Mouse (Mus musculus): ENCODE measurements at regions not wholly inside any gene's neighbourhood (a gene's known extent, or its start where the extent isn't known, plus 50 kb on each side); places are given as distances from the start of the nearest gene placed in this dataset.

GRCm38 (mm10) chr8:10869866-10870265 lies 138.4 kb downstream of the Irs2 start:
- DNase-seq (ENCODE audit: low read depth, low spot score): no peak

- DNase-seq (ENCODE audit: low read depth, low spot score): no peak
Measured at GRCm38 (mm10) chr8:10866696-10867395, 141.4 kb downstream of the Irs2 start.

- DNase-seq (ENCODE audit: low read depth, low spot score): no peak
Measured at GRCm38 (mm10) chr8:10865941-10866513, 142.2 kb downstream of the Irs2 start.

- no peak for DNase-seq (ENCODE audit: low read depth, low spot score)
Measured at GRCm38 (mm10) chr8:10865415-10865821, 142.8 kb downstream of the Irs2 start.

- DNase-seq (ENCODE audit: low read depth, low spot score): no peak
Measured at GRCm38 (mm10) chr8:10862442-10862841, 145.8 kb downstream of the Irs2 start.

- DNase-seq (ENCODE audit: low read depth, low spot score): no peak
Measured at GRCm38 (mm10) chr8:10860810-10861209, 147.4 kb downstream of the Irs2 start.

GRCm38 (mm10) chr8:10857874-10858273 lies 150.4 kb downstream of the Irs2 start:
- no peak for DNase-seq (ENCODE audit: low read depth, low spot score)

GRCm38 (mm10) chr8:10856996-10857720 lies 151.1 kb downstream of the Irs2 start:
- no peak for DNase-seq (ENCODE audit: low read depth, low spot score)

GRCm38 (mm10) chr8:10855696-10856095 lies 152.6 kb downstream of the Irs2 start:
- no peak for DNase-seq (ENCODE audit: low read depth, low spot score)

- DNase-seq (ENCODE audit: low read depth, low spot score): no peak
Measured at GRCm38 (mm10) chr8:10855131-10855530, 153.1 kb downstream of the Irs2 start.

- no peak for DNase-seq (ENCODE audit: low read depth, low spot score)
Measured at GRCm38 (mm10) chr8:10854600-10854999, 153.7 kb downstream of the Irs2 start.

GRCm38 (mm10) chr8:10853901-10854300 lies 154.4 kb downstream of the Irs2 start:
- DNase-seq (ENCODE audit: low read depth, low spot score): no peak

- no peak for DNase-seq (ENCODE audit: low read depth, low spot score)
Measured at GRCm38 (mm10) chr8:10849916-10850315, 158.3 kb downstream of the Irs2 start.

GRCm38 (mm10) chr8:10845607-10846006 lies 162.7 kb downstream of the Irs2 start:
- DNase-seq (ENCODE audit: low read depth, low spot score): no peak

GRCm38 (mm10) chr8:10840853-10841531 lies 167.3 kb downstream of the Irs2 start:
- DNase-seq (ENCODE audit: low read depth, low spot score): no peak

GRCm38 (mm10) chr8:10840044-10840443 lies 168.2 kb downstream of the Irs2 start:
- DNase-seq (ENCODE audit: low read depth, low spot score): no peak

GRCm38 (mm10) chr8:10835054-10835453 lies 173.2 kb downstream of the Irs2 start:
- no peak for DNase-seq (ENCODE audit: low read depth, low spot score)

GRCm38 (mm10) chr8:10831864-10832263 lies 176.4 kb downstream of the Irs2 start:
- DNase-seq (ENCODE audit: low read depth, low spot score): no peak

GRCm38 (mm10) chr8:10831277-10831676 lies 177.0 kb downstream of the Irs2 start:
- no peak for DNase-seq (ENCODE audit: low read depth, low spot score)

- no peak for DNase-seq (ENCODE audit: low read depth, low spot score)
Measured at GRCm38 (mm10) chr8:10830835-10831234, 177.4 kb downstream of the Irs2 start.

GRCm38 (mm10) chr8:10828580-10828979 lies 179.7 kb downstream of the Irs2 start:
- no peak for DNase-seq (ENCODE audit: low read depth, low spot score)

GRCm38 (mm10) chr8:10827560-10827959 lies 180.7 kb downstream of the Irs2 start:
- DNase-seq (ENCODE audit: low read depth, low spot score): no peak
